Mouse (Mus musculus): ENCODE measurements around the gene Frmpd2.

Frmpd2 gene

GRCm38 (mm10) chr14:33498849-33499248, 27.4 kb downstream of the Frmpd2 start:
- in situ Hi-C loops (cut with MboI; ENCODE audit: low pct_unique_long_range_greater_than_20kb in 1 of 2, low sequenced_read_pairs in 2 of 2, unreplicated experiment in 1 of 2) = no loop called here

- in situ Hi-C loops (cut with MboI; ENCODE audit: low pct_unique_long_range_greater_than_20kb in 1 of 2, low sequenced_read_pairs in 2 of 2, unreplicated experiment in 1 of 2) = no loop called here
Measured at GRCm38 (mm10) chr14:33500631-33501030, 29.1 kb downstream of the Frmpd2 start.

GRCm38 (mm10) chr14:33503311-33503710, 31.8 kb downstream of the Frmpd2 start:
- in situ Hi-C loops (cut with MboI; ENCODE audit: low pct_unique_long_range_greater_than_20kb in 1 of 2, low sequenced_read_pairs in 2 of 2, unreplicated experiment in 1 of 2) = no loop called here

- in situ Hi-C loops (cut with MboI; ENCODE audit: low pct_unique_long_range_greater_than_20kb in 1 of 2, low sequenced_read_pairs in 2 of 2, unreplicated experiment in 1 of 2) = no loop called here
Measured at GRCm38 (mm10) chr14:33506696-33507095, 35.2 kb downstream of the Frmpd2 start.

- in situ Hi-C loops (cut with MboI; ENCODE audit: low pct_unique_long_range_greater_than_20kb in 1 of 2, low sequenced_read_pairs in 2 of 2, unreplicated experiment in 1 of 2) = no loop called here
Measured at GRCm38 (mm10) chr14:33508660-33509059, 37.2 kb downstream of the Frmpd2 start.

- in situ Hi-C loops (cut with MboI; ENCODE audit: low pct_unique_long_range_greater_than_20kb in 1 of 2, low sequenced_read_pairs in 2 of 2, unreplicated experiment in 1 of 2) = no loop called here
Measured at GRCm38 (mm10) chr14:33513877-33514276, 42.4 kb downstream of the Frmpd2 start.

GRCm38 (mm10) chr14:33514756-33515285, 43.3 kb downstream of the Frmpd2 start:
- in situ Hi-C loops (cut with MboI; ENCODE audit: low pct_unique_long_range_greater_than_20kb in 1 of 2, low sequenced_read_pairs in 2 of 2, unreplicated experiment in 1 of 2) = no loop called here

- in situ Hi-C loops (cut with MboI; ENCODE audit: low pct_unique_long_range_greater_than_20kb in 1 of 2, low sequenced_read_pairs in 2 of 2, unreplicated experiment in 1 of 2) = no loop called here
Measured at GRCm38 (mm10) chr14:33521538-33521937, 50.0 kb downstream of the Frmpd2 start.

GRCm38 (mm10) chr14:33525272-33525983, 53.9 kb downstream of the Frmpd2 start:
- in situ Hi-C loops (cut with MboI; ENCODE audit: low pct_unique_long_range_greater_than_20kb in 1 of 2, low sequenced_read_pairs in 2 of 2, unreplicated experiment in 1 of 2) = no loop called here

- in situ Hi-C loops (cut with MboI; ENCODE audit: low pct_unique_long_range_greater_than_20kb in 1 of 2, low sequenced_read_pairs in 2 of 2, unreplicated experiment in 1 of 2) = no loop called here
Measured at GRCm38 (mm10) chr14:33526621-33527020, 55.1 kb downstream of the Frmpd2 start.

GRCm38 (mm10) chr14:33527938-33528337, 56.4 kb downstream of the Frmpd2 start:
- in situ Hi-C loops (cut with MboI; ENCODE audit: low pct_unique_long_range_greater_than_20kb in 1 of 2, low sequenced_read_pairs in 2 of 2, unreplicated experiment in 1 of 2) = no loop called here

- in situ Hi-C loops (cut with MboI; ENCODE audit: low pct_unique_long_range_greater_than_20kb in 1 of 2, low sequenced_read_pairs in 2 of 2, unreplicated experiment in 1 of 2) = no loop called here
Measured at GRCm38 (mm10) chr14:33531331-33531912, 59.9 kb downstream of the Frmpd2 start.

- in situ Hi-C loops (cut with MboI; ENCODE audit: low pct_unique_long_range_greater_than_20kb in 1 of 2, low sequenced_read_pairs in 2 of 2, unreplicated experiment in 1 of 2) = no loop called here
Measured at GRCm38 (mm10) chr14:33532792-33533191, 61.3 kb downstream of the Frmpd2 start.

- in situ Hi-C loops (cut with MboI; ENCODE audit: low pct_unique_long_range_greater_than_20kb in 1 of 2, low sequenced_read_pairs in 2 of 2, unreplicated experiment in 1 of 2) = no loop called here
Measured at GRCm38 (mm10) chr14:33533516-33533915, 62.0 kb downstream of the Frmpd2 start.

- in situ Hi-C loops (cut with MboI; ENCODE audit: low pct_unique_long_range_greater_than_20kb in 1 of 2, low sequenced_read_pairs in 2 of 2, unreplicated experiment in 1 of 2) = no loop called here
Measured at GRCm38 (mm10) chr14:33535317-33535716, 63.8 kb downstream of the Frmpd2 start.

GRCm38 (mm10) chr14:33539559-33540167, 68.2 kb downstream of the Frmpd2 start:
- in situ Hi-C loops (cut with MboI; ENCODE audit: low pct_unique_long_range_greater_than_20kb in 1 of 2, low sequenced_read_pairs in 2 of 2, unreplicated experiment in 1 of 2) = no loop called here

- in situ Hi-C loops (cut with MboI; ENCODE audit: low pct_unique_long_range_greater_than_20kb in 1 of 2, low sequenced_read_pairs in 2 of 2, unreplicated experiment in 1 of 2) = no loop called here
Measured at GRCm38 (mm10) chr14:33545565-33546143, 74.2 kb downstream of the Frmpd2 start.

- in situ Hi-C loops (cut with MboI; ENCODE audit: low pct_unique_long_range_greater_than_20kb in 1 of 2, low sequenced_read_pairs in 2 of 2, unreplicated experiment in 1 of 2) = no loop called here
Measured at GRCm38 (mm10) chr14:33548650-33549049, 77.2 kb downstream of the Frmpd2 start.

GRCm38 (mm10) chr14:33549856-33550255, 78.4 kb downstream of the Frmpd2 start:
- in situ Hi-C loops (cut with MboI; ENCODE audit: low pct_unique_long_range_greater_than_20kb in 1 of 2, low sequenced_read_pairs in 2 of 2, unreplicated experiment in 1 of 2) = no loop called here

Measured in mouse embryonic stem cell (cell line).